Mouse (Mus musculus) intestine, postnatal 0 days (tissue): ENCODE measurements at regions not wholly inside any gene's neighbourhood (a gene's known extent, or its start where the extent isn't known, plus 50 kb on each side); places are given as distances from the start of the nearest gene placed in this dataset.

ENCODE experiments used
- ATAC-seq: fragments of 200-750 bp; cut with Nextera tagmentation; 2 replicates; pipeline ENCODE4 v1.8.0; 2017; ENCODE audit warnings: mild to moderate bottlenecking, moderate TSS enrichment, moderate library complexity
- H3K27ac ChIP-seq: fragments of 300-500 bp; sonication (generic); 2 replicates; pipeline ENCODE4 v1.5.1; 2014; ENCODE audit warnings: mild to moderate bottlenecking, low read depth, low read length, moderate library complexity
- H3K27me3 ChIP-seq: fragments of 300-500 bp; sonication (generic); replicated peaks from 2 replicates; pipeline ENCODE4 v1.6.1; 2014; ENCODE audit warnings: low read length, mixed read lengths; ENCODE audit not compliant: control insufficient read depth, insufficient read depth
- H3K36me3 ChIP-seq: fragments of 300-500 bp; sonication (generic); 2 replicates; pipeline ENCODE4 v1.6.1; 2014; ENCODE audit warnings: mild to moderate bottlenecking, moderate library complexity; ENCODE audit not compliant: control insufficient read depth, insufficient read depth
- H3K4me1 ChIP-seq: fragments of 300-500 bp; sonication (generic); replicated peaks from 2 replicates; pipeline ENCODE4 v1.6.1; 2014; ENCODE audit warnings: antibody characterized with exemption, low read length, mixed read lengths; ENCODE audit not compliant: control insufficient read depth, insufficient read depth
- H3K4me2 ChIP-seq: fragments of 300-500 bp; sonication (generic); replicated peaks from 2 replicates; pipeline ENCODE4 v1.6.1; 2014; ENCODE audit warnings: low read depth, mild to moderate bottlenecking, moderate library complexity
- H3K4me3 ChIP-seq: fragments of 300-500 bp; sonication (generic); 2 replicates; pipeline ENCODE4 v1.5.1; 2014; ENCODE audit warnings: low read depth, low read length
- H3K9ac ChIP-seq: fragments of 300-500 bp; sonication (generic); 2 replicates; pipeline ENCODE4 v1.6.1; 2014; ENCODE audit warnings: mild to moderate bottlenecking, low read depth, low read length
- H3K9me3 ChIP-seq: fragments of 300-500 bp; sonication (generic); 2 replicates; pipeline ENCODE4 v1.6.1; 2016; ENCODE audit warnings: mixed run types; ENCODE audit not compliant: control insufficient read depth
- CTCF ChIP-seq: sonication (generic); IDR thresholded peaks from 2 replicates; pipeline ENCODE4 v1.5.1; 2016; ENCODE audit warnings: low read depth, mild to moderate bottlenecking, control low read depth, antibody characterized with exemption, moderate library complexity
- WGBS: fragments of 180-500 bp; shearing (Covaris S2); extraction: QIAGEN DNeasy Blood & Tissue Kit; methylation state at CpG from one replicate; pipeline ENCODE4 v1.1.7; 2014; 5-methylcytosine and 5-hydroxymethylcytosine counted together

DNA sequence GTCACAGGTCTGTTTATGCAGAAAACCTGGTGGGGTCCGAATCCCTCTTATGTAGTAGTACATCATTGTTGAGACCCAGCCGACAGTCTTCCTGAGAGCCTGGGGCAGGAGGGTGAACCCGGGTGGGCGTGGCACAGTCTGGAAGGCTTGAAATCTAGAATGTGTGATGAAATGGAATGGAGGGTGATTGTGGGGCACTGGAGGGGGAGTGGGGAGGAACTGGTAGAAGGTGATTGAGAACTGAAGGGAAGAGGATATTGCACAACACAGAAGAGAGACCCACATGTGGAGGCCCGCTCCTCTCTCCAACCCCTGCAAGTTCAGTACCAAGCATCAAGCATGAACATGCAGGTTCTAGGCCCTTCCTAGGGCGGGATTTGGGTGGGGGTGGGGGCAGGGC lies 206.2 kb upstream of the Sulf2 start:
- no peak for ATAC-seq
- 79% methylated on average over 6 of the region's 6 CpGs for WGBS
- no peak for TF ChIP-seq CTCF
- no peak overlapping the region for H3K27ac ChIP-seq
- no peaks in the 10 kb centered on the region for H3K36me3 ChIP-seq
- H3K4me1 ChIP-seq: no peaks in the 10 kb centered on the region
- H3K9ac ChIP-seq: no peak overlapping the region
- no peak overlapping the region for H3K4me3 ChIP-seq
- H3K4me2 ChIP-seq: no peak overlapping the region
- H3K27me3 ChIP-seq: no peaks in the 10 kb centered on the region
- H3K9me3 ChIP-seq: no peaks in the 10 kb centered on the region

DNA sequence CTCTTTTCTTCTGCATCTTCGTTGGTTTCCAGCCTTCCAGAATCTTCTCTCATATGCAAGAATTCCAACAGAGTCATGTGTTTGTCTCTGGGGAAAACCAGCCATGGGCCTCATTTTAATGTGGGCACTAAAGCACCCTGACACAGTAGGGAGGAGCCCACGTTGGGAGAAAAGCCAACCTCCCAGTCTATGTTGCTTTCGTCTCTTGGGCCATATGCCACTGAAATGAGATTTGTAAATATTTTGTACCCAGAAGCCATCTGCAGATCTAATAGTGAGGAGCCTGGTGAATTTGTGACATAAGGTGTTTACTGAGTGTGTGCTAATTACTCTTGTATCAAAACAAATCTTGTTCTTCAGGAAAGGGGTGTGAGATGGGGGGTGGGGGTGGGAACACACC lies 205.3 kb upstream of the Sulf2 start:
- 62% methylated on average over 3 of the region's 3 CpGs for WGBS
- H3K4me1 ChIP-seq: no peaks in the 10 kb centered on the region
- H3K27ac ChIP-seq: no peak overlapping the region
- no peak overlapping the region for H3K4me3 ChIP-seq
- H3K36me3 ChIP-seq: no peaks in the 10 kb centered on the region
- no peaks in the 10 kb centered on the region for H3K9me3 ChIP-seq
- H3K4me2 ChIP-seq: no peak overlapping the region
- no peak for ATAC-seq
- no peak overlapping the region for H3K9ac ChIP-seq
- no peaks in the 10 kb centered on the region for H3K27me3 ChIP-seq
- no peak for TF ChIP-seq CTCF

- no peak overlapping the region for H3K4me3 ChIP-seq
- no peak for TF ChIP-seq CTCF
- H3K9ac ChIP-seq: no peak overlapping the region
- no peaks in the 10 kb centered on the region for H3K4me1 ChIP-seq
- no peaks in the 10 kb centered on the region for H3K9me3 ChIP-seq
- H3K27ac ChIP-seq: no peak overlapping the region
- 48% methylated on average over 13 of the region's 13 CpGs for WGBS
- ATAC-seq: no peak
- no peak overlapping the region for H3K4me2 ChIP-seq
- no peaks in the 10 kb centered on the region for H3K27me3 ChIP-seq
- no peaks in the 10 kb centered on the region for H3K36me3 ChIP-seq
These were observed 204.5 kb upstream of the Sulf2 start for GRCm38 (mm10) chr2:166359995-166360394.

- Histone ChIP-seq H3K4me1 (peaks cover 6% of the 10 kb centered on the region; the same call in 1 of the 2 replicates), H3K27me3 (no peaks in the 10 kb centered on the region), H3K4me2 (no peak overlapping the region), H3K9ac (no peak overlapping the region), H3K27ac (no peak overlapping the region), H3K9me3 (no peaks in the 10 kb centered on the region), H3K36me3 (no peaks in the 10 kb centered on the region), H3K4me3 (no peak overlapping the region)
- WGBS: 49% methylated on average over 7 of the region's 7 CpGs
- no peak for ATAC-seq
- no peak for TF ChIP-seq CTCF
These were observed 202.4 kb upstream of the Sulf2 start for GRCm38 (mm10) chr2:166357824-166358223.

DNA sequence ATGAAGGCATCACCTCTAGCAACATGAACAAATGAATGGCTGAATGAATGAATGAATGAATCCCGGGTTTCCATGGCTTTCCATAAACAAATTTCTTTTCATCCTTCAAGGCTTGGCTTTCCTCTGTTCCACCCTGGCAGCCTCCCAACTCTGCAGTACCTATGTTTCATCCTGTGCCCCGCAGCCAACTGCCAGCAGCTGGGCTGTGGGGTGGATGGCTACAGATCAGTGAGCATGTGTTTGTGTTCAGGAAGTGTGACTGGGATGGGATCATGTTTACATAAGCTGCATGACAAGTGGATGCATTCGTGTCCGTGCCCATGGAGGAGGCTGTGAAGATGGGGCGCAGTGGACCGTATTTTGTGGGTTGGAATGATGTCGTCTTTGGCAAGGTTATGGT lies 200.5 kb upstream of the Sulf2 start:
- peaks cover 6% of the 10 kb centered on the region; the same call in 1 of the 2 replicates for H3K4me1 ChIP-seq
- H3K27me3 ChIP-seq: no peaks in the 10 kb centered on the region
- H3K4me3 ChIP-seq: no peak overlapping the region
- H3K9me3 ChIP-seq: no peaks in the 10 kb centered on the region
- H3K36me3 ChIP-seq: no peaks in the 10 kb centered on the region
- TF ChIP-seq CTCF: no peak
- ATAC-seq: no peak
- no peak overlapping the region for H3K9ac ChIP-seq
- H3K27ac ChIP-seq: no peak overlapping the region
- no peak overlapping the region for H3K4me2 ChIP-seq
- WGBS: 66% methylated on average over 7 of the region's 7 CpGs

DNA sequence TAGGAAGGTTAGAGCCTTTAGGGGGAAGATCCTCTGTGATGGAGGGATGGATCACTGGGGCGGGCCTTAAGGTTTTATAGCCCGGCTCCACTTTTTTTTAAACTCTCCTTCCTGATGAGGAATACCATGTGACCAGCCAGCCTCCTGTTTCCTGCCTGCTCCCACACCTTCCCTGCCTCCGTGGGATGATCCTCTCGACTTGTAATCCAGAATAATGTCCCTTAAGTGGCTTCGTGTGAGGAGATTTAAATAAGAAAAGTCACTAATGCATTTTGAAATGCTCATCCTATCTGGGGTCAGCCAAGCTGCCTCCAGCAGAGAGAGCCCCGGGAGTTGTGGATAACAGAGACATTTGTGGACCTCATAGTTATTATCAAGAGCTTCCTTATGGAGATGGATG lies 200.0 kb upstream of the Sulf2 start:
- no peaks in the 10 kb centered on the region for H3K27me3 ChIP-seq
- no peak for ATAC-seq
- no peaks in the 10 kb centered on the region for H3K9me3 ChIP-seq
- H3K27ac ChIP-seq: no peak overlapping the region
- H3K36me3 ChIP-seq: no peaks in the 10 kb centered on the region
- peaks cover 6% of the 10 kb centered on the region; the same call in 1 of the 2 replicates for H3K4me1 ChIP-seq
- no peak overlapping the region for H3K4me3 ChIP-seq
- no peak overlapping the region for H3K4me2 ChIP-seq
- H3K9ac ChIP-seq: no peak overlapping the region
- WGBS: 54% methylated on average over 6 of the region's 6 CpGs
- no peak for TF ChIP-seq CTCF

DNA sequence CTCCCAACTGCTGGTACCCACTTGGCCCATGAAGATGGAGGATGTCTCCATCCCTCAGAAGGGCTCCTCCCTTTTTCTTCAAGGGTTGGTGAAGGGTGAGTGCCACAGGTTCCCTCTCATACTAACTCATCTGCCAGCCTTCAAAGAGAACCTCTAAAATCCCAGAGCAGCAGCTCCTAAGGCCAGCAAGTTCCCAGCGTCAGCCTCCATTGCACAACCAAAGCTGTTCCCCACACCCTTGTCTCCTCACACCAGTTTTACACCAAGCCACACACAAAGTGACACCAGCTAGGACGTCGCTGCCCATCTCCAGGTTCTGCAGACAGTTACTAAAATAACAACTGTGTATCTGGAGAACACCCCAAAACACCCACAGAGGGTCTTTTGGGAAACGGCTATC lies 198.9 kb upstream of the Sulf2 start:
- ATAC-seq: no peak
- Histone ChIP-seq H3K4me2 (no peak overlapping the region), H3K4me1 (peaks cover 6% of the 10 kb centered on the region; the same call in 1 of the 2 replicates), H3K9ac (no peak overlapping the region), H3K27ac (no peak overlapping the region), H3K36me3 (no peaks in the 10 kb centered on the region), H3K27me3 (no peaks in the 10 kb centered on the region), H3K9me3 (no peaks in the 10 kb centered on the region), H3K4me3 (no peak overlapping the region)
- no peak for TF ChIP-seq CTCF
- WGBS: 86% methylated on average over 4 of the region's 4 CpGs
